Mouse (Mus musculus) adipocyte (in vitro differentiated cells): ENCODE measurements around the gene Ak8.
A peak's percentile ranks its signal among the peaks of the same experiment; 100 is the strongest.

ENCODE experiments used
- DNase-seq: peaks from one replicate; pipeline ENCODE4 v3.0.0-alpha.2; 2016; ENCODE audit warnings: low spot score

The Ak8 gene

DNA sequence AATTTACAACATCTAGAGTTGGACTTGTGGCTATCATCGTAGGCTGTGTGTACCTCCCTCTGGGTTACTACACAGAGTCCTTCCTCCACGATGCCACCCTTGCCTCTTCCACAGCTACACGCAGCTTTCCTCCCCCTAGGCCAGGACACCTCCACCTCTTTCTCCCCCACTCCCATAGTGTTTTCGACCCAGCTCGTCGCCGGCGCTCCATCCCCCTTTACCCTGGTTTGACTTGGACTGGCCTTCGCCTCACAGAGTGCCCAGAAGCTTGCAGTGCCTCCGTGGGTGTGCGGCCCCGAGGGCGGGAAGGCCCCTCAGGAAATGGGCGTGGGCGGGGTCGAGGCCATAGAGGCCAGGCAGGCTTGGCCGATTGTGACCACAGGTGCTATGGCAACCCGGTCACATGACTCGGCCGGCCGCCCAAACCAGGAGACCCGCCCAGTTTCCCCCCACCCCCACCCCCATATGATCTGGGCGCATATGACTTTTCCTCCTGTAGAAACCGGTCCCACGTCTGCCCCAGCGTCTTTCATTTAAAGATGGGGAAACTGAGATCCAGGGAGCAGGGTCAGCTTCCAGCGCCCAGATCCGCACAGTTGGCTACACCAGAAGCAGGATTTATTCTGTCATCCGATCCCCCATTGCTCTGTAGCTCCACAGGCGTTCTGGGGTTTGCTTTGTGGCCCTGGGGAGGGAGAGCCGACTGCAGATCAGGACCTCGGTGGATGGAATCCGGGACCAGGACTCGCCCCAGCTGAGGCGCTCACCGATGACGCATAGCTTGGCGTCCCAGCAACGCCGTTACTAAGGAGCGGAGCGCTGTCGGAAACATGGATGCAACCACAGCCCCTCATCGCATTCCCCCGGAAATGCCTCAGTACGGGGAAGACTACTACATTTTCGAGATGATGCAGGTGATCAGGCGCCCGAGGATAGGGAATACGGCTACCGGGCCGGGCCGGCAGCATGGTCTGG, at the start of gene Ak8, which contains the start of gene Spaca9:
Ak8 (plus strand) TSS at position 804 of the 975 bp plus-strand sequence.
Spaca9 (minus strand) TSS at position 367 of the 975 bp plus-strand sequence.
- DNase-seq, result peak; percentile 45

DNA sequence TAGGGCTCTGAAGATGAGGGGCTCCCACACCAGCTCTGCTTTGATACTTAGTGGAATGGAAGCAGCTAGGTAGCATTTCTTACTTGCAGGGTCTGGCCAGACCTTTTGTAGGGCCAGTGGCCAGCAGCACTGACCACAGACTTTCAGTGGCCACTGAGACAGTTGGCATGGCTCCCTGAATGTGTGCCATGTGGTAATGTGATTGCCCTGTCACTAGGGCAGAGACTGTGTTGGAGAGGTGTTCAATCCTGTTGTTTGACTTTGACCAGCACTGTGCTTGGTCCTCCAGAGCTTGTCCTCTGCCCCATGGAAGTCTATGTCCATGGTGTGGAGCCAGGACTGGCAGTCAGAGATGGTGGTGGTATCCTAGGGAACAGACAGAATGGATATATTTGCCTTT, 49.4 kb upstream of the Ak8 start:
- peak; percentile 76 for DNase-seq

DNA sequence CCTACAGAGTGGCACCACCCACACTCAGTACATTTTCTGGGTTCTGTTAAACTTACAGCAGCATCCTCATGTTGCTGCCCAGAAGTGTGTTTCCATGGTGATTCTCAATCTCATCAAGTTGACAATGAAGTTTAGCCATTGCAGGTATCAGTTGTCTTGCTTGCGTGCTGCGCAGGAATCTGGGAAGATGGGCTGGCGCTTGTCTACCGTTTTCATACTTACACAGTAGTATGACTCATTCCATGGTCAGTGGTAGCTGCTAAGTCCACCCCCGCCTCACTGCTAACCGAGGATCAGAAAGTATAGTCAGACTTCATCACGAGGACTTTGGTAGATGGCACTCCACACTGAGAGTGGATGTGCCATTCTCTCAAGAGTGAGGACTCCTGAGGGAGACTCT, 46.6 kb upstream of the Ak8 start:
- DNase-seq, result no peak

DNA sequence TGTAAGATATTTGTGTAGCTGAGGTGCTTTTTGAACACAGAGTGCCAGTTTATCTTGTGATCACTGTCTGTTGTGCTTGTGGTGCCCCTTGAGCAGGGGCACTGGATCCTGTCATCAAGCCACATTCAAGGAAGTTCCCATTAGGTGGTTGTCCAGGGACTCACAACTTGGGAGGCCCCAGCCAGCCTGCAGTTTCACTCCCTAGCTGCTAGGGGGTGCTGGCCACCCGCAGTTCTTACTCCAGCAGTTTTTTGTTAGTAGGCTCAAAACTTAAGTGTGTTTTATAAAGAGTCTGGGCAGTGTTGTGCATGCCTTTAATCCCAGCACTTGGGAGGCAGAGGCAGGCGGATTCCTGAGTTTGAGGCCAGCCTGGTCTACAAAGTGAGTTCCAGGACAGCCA, 45.7 kb upstream of the Ak8 start:
- DNase-seq, result no peak

DNA sequence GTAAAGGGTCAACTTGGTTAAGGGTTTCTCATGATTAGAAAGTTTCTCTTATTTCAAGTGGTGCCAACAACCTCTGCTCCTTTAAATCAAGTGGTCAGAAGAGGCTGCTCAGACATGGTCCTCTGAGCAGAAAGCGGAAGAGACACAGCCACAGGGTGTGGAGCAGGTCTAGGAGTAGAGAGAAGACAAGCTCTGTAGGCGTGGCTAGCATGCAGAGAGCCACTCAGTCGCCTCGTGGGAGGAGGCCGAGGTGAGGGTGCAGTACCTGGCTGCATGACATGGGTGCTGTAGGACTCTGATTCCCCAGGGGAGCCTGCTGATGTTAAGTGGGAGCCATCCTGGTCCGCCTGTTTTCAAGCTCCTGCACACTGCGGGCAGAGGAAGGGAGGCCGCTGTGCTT, 43.7 kb upstream of the Ak8 start:
- no peak for DNase-seq

DNA sequence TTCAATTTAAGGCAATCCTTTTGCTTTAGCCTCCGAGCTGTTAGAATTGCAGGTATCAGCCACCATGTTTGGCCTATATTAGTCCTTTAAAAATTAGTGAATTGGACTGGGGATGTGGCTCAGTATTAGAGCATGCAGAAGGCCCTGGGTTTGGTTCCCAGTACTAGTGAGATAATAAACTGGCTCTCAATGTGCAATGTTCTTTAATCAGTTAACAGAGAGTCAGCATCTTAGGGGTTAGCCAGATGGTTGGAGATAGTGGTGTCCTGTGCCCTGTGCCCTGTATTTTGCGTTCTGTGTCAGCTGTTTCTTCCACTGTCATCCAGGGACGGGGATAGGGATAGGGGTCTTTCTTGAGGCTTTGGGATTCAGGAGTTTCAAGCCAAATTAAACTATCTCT, 37.1 kb upstream of the Ak8 start:
- no peak for DNase-seq

DNA sequence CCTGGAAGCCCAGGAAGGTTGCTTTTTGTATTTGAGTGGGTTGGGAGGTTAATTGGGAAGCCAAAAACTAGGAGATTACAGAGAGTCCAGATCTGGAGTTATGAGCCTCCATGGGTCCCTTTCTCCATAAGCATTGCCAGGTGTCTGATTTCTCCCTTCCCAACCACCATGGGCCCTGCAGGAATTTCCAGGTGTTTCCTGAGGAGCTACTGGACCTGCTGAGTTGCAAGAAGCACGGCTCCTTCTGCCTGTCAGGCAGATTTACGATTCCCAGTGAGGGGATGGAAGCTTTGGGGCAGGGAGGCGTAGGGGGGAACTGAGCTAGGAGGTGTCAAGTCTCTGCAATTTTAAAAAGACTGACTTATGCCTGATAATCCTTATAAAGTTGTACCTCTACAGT, 34.1 kb upstream of the Ak8 start:
- DNase-seq, result no peak

DNA sequence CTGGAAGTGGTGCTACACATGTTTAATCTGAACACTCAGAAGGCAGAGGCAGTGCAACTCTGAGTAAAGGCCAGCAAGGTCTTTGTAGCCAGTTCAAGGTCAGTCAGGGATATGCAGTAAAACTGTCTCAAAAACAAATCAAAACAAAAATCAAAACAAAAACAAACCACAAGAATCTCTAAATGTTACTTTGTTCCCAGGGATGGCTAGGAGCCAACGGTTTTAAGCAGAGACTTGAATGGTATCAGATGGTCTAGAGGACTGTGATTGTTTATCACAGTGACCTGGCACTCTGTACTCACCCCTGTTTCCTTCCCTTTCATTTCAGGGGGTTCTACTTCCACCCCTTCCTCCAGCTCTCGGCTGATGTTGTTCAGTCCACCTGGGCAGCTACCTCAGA, 28.5 kb upstream of the Ak8 start:
- DNase-seq, result no peak

DNA sequence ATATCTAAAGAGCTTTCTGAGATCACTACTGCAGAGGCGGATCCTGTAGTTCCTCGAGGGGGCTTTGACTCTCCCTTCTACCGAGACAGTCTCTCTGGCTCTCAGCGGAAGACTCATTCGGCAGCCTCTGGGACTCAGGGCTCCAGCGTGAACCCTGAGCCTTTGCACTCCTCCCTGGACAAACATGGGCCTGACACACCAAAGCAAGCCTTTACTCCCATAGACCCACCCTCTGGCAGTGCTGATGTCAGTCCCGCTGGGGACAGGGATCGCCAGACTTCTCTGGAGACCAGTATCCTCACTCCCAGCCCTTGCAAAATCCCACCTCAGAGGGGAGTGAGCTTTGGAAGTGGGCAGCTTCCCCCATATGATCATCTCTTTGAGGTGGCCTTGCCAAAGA, 24.0 kb upstream of the Ak8 start:
- no peak for DNase-seq

DNA sequence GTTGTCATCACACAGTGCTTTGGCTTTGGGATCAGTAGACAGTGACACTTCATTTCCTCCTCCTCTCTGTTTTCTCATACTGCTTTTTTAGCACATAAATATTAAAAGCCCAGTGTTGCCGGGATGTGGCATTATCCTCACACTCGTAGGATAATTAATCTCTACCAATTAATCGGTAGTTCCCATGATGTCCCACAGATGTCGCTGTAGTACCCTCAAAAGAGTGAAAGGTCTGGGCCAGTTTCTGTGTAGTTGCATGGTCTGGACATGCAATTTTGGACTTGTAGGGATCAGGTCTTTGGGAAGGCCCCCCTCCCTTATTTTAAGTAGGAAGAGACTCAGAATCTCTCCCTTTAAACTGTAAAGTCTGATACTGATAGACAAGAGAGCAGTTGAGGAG, 19.3 kb upstream of the Ak8 start:
- DNase-seq, result peak; percentile 15

DNA sequence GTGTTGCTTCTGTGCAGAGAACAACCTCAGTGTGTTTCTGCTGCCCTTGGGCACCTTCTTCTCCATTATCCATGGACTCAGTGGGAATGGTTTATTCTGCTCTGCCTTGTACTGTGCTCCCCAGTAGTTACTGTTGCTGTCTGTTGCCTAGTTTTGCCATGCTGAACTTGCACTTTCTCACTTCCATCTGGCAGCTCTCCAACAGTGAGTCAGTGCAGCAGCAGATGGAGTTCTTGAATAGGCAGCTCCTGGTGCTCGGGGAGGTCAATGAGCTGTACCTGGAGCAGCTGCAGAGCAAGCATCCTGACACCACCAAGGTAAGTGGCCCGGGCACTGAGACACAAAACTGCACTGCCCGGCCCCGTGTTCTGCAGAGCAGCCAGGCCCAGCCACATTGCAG, 18.2 kb upstream of the Ak8 start:
- peak; percentile 68 for DNase-seq

DNA sequence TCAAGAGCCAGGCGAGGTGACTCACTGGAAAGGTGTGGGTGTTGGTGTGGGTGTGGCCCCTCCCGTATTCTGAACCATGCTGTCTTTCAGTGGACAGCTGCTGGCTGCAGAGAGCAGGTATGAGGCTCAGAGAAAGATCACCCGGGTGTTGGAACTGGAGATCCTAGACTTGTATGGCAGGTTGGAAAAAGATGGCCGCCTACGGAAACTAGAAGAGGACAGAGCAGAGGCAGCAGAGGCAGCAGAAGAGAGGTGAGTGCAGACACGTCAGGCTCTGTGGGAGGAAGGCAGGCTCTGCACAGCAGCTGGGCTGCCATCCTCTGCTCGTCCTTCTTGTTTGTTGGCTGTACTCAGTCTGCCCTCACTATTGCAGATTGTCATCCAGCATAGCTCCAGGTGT, 14.1 kb upstream of the Ak8 start:
- DNase-seq, result no peak

DNA sequence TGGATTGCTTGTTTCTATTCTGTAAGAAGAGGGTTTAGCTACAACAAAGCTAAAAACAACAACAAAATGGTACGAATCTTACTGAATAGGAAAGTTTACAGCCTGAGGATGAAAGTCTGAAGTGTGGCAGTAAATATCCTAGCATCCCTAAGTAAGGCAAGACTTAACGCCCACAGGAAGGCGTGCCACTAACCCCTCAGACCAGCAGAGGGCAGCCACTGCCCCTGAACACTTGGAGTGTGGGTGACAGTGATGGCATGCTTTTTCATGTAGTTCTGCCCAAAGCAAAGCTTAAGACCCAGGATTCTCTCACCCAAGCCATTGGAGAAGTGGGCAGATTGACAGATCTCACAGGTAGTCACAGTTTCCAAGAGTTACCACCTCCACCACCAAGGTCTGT, 11.5 kb upstream of the Ak8 start:
- peak; percentile 26 for DNase-seq

DNA sequence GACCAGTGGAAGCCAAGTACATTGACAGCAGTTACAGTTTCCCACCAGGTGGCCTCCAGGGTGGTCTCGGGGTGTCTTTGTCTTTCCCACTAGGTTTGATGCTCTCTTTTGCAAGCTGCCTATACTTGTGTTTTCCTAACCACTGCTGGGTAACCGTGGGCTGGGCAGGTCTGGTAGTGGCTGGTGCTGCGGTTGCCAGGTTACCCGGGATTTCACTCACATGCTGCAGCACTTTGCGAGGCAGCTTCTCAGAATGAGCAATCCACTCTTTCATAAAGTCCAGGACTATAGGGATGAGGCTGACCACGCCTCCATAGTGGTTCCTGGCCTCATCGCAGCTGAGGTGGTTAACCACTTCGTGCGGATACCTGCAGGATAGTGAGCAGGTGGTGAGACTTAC, 7.3 kb upstream of the Ak8 start:
- no peak for DNase-seq

DNA sequence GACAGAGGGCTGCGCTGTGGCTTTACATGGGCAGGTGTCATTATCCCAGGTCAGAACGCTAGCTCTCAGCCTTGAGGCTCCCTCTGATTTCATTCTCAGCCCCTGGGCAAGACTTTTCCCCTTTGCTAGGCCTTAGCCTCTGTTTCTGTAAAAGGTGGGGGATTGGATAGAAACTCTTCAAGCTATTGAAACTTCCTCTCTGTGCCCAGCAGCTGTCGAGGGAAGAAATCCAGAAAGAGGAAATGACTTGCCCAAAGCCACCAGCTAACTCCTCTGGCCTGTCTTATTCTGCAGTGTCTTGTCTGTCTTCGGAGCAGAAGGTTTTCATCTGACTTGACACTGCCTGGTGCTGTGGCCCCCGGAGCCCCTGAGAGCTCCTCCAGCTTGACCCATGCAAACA, 1.4 kb upstream of the Ak8 start:
- no peak for DNase-seq

DNA sequence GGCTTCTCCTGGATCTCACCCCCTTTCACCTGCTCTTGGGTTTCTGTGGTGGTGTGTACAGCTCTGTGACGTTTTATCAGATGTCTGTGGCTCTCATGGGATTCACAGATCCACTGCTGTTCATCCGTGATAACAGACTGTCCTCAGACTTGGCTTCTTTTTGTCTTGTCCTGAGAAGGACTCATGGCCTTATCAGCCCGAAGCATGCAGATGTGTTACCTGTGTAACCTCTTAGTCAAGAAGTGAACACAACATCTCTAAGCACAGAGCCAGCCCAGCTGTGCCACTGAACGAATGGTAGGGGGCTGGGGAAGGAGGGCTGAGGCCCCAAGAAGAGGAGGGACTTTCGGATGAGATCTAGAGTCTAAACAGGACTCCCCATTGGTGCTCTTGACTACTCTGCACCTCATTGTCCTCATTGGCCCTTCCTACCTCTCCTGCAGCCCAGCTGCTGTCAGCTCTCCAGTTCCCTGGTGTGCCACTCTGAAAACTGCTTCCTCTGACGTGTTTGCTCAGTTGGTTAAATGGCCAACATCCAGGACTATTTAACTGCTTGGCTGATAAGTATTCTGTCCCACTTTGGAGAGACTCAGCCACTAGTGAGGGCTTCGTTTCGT, 1.8 kb downstream of the Ak8 start:
- DNase-seq, result no peak

DNA sequence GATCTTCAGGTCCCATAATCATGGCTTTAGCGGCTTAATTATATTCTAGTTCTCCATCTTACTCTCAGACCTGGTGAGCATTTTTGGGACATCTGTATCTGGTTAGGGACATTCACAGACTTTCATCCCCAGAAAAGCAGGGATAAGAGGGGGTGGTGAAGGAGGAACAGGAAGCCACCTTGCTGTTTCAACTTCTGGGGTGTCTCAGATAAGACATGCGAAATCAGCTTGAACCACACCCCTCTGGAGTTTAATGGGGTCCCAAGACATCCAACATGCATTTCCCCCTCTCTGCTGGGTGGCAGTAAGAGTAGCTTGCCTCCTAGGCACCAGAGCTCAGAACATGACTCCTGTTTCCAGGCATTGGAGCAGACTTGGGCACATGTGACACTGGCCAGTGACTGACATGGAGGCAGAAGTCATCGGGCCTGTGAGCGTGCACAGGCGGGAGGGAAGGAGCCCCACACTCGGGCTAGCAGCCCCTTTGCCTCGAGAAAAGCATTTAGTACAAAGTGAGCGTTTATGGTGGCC, 6.2 kb downstream of the Ak8 start:
- DNase-seq, result no peak

DNA sequence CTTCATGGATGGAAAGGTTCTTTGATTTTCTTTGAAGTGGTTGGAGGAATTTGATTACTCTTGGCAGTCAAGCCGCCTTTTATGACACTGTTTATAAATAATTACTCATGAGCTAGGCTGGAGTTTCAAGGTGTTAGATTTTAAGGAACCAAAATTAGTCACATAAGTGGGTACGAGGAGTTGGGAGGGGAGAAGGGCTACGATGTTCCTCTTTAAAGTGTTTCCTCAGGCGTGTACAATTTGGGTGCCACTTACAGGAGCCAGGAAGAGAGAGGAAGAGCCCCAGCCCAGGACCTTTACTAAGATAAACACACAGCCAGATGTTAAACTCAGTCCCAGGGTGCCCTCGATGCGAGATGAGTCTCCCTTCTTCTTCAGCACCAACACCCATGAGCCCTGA, 6.8 kb downstream of the Ak8 start:
- DNase-seq, result no peak

DNA sequence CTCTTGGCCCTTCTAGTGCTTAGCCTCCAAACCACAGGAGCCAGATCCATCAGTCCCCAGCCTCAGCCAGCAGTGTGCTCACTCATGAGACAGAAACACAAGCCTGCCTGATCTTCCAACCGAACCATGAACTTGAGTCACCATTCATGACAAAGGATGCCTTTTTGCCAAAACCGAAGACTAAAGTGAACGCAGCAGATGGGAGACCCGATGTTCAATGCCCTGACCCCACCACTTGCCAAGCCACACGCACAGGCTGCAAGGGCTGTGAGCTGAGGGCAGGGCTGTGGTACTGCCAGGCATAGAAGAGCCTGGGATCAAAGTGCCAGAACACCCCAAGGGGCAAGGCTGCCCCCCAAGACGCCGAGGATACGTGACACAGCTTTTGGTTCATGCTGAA, 13.1 kb downstream of the Ak8 start:
- DNase-seq, result no peak

DNA sequence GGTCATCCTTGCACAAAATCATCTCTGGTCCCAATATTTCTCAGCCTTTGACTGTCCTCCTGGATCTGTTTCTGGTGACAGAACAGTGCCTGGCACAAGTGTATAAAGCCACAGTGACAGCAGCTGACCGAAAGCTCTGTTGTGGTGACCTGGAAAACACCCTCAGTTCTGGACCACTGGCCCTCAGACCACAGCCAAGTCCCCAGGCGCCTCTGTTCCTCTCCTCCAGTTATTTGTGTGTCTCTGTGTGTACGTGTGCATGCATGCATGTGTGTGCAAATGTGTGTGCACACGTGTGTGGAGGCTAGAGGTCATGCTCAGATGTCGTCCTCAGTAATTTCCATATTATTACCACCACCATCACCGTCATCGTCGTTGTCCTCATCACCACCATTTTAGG, 22.5 kb downstream of the Ak8 start:
- DNase-seq, result no peak

DNA sequence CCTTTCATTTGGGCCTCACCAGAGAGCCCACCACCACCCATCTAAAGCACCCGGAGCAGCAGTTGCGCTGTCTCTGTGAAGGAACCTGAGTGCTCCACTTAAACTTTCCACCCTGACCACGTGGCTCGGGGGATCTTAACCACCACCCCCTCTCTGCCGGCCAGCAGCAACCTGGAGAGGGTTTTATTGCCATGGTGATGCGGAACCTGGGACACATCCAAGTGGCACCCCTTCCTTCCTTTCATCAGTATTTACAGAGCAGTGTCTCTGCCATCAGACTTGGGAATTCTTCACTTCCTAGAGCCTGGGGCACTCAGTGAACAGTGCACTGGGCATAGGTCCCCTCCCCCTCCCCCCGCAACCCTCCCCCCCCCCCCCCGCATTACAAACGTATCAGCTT, 23.9 kb downstream of the Ak8 start:
- no peak for DNase-seq

DNA sequence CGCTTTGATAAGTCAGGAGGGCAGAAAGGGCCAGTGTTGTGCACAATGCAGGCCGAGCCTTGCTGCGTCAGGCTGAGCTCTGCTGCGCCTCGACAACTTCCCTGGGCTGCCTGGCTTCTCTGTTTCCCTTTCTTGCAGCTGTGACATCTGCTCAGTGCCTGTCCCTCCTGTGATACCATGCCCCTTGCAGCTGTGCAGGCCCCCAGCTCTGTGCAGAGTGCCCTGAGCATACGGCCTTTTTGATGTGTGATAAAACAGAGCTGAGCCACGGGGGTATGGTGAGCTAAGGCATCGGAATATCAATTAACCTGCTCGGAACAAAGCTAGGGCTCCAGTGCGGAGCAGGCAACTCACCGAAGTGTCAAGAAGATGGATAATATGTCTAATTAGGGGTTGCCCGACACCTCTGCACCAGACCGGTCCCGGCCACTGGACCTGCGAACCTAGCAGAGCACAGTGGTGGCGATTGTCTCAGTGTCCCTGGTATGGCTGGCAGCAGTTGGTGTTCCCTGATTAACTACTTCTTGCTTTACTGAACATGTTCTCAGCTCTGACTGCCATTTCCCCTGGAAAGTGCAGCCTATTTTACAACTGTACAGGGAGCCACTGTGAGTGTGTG, 27.9 kb downstream of the Ak8 start:
- DNase-seq, result no peak

DNA sequence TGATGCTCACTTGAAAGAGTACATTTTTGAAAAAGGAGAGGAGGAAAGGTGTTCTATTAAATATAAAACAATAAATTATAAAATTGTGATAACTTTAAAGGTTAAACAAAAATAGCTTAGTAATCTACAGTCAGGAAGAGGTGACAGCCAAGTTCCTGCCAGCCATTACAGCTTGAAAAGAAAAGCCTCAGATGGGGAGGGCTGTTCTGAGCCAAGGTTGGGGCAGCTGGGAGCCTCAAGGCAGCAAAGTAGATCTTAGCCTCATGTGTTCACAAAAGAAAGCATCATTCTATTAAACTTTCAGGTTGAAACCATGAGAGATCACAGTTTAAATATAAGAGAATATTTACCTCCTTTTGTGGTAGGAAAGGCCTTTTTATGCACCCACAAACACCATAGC, 30.7 kb downstream of the Ak8 start:
- no peak for DNase-seq
